Mouse (Mus musculus) bone marrow macrophage, adult 2 months (primary cell): ENCODE measurements around the gene Nup37.

Experiments
- CTCF ChIP-seq: IDR thresholded peaks from 2 replicates; pipeline ENCODE4 v1.5.1; 2012; ENCODE audit warnings: low read depth, mild to moderate bottlenecking, low read length, moderate library complexity
- POLR2A ChIP-seq: IDR thresholded peaks from 2 replicates; pipeline ENCODE4 v1.6.1; 2012; ENCODE audit warnings: mild to moderate bottlenecking, low read depth, low read length, borderline replicate concordance

GRCm38 (mm10) chr10:88200951-88201638 lies 54.3 kb downstream of the Nup37 start, which contains the start of gene Washc3:
- TF ChIP-seq POLR2A (no peak), CTCF (no peak)
